Mouse (Mus musculus) Patski (cell line): ENCODE measurements around the gene Dolk. TPM values are rescaled to one million over a fixed set of nuclear protein-coding genes. Genes with fewer than 3 reads are reported as not detected.

ENCODE experiments used
- ATAC-seq: fragments of 100-300 bp; one replicate; pipeline ENCODE4 v1.8.0; 2021
- CTCF ChIA-PET: fragments of 350-600 bp; sonication (Branson Sonifier 250); formaldehyde crosslinking; loops from one replicate; lab custom pipeline; 2022; ENCODE audit warnings: inconsistent platforms; lab: Charles Lee
- POLR2A ChIA-PET: fragments of 350-600 bp; sonication (Branson Sonifier 250); formaldehyde crosslinking; loops from one replicate; lab custom pipeline; 2022; ENCODE audit warnings: antibody characterized with exemption, inconsistent platforms; lab: Charles Lee
- DNase-seq: peaks from one replicate; pipeline ENCODE4 v3.0.0-alpha.2; 2011; ENCODE audit warnings: low read depth, low spot score
- H3K27me3 ChIP-seq: fragments of 371-371 bp; one replicate; pipeline ENCODE4 v1.5.1; 2021
- CTCF ChIP-seq: fragments of 100-300 bp; IDR thresholded peaks from one replicate; pipeline ENCODE4 v1.5.1; 2021
- in situ Hi-C: fragments of 300-500 bp; cut with MboI; formaldehyde crosslinking; loops from 3 replicates; pipeline ENCODE4 v1.11.1; 2018; ENCODE audit warnings: low pct_unique_long_range_greater_than_20kb, mixed read lengths
- polyA plus RNA-seq: library from polyadenylated mRNA; unstranded; gene quantifications from one replicate; pipeline ENCODE4 v1.2.3, GENCODE M21; 2021

The Dolk gene
- polyA plus RNA-seq, 1 experiment from 2014 or later: 24.0 TPM

DNA sequence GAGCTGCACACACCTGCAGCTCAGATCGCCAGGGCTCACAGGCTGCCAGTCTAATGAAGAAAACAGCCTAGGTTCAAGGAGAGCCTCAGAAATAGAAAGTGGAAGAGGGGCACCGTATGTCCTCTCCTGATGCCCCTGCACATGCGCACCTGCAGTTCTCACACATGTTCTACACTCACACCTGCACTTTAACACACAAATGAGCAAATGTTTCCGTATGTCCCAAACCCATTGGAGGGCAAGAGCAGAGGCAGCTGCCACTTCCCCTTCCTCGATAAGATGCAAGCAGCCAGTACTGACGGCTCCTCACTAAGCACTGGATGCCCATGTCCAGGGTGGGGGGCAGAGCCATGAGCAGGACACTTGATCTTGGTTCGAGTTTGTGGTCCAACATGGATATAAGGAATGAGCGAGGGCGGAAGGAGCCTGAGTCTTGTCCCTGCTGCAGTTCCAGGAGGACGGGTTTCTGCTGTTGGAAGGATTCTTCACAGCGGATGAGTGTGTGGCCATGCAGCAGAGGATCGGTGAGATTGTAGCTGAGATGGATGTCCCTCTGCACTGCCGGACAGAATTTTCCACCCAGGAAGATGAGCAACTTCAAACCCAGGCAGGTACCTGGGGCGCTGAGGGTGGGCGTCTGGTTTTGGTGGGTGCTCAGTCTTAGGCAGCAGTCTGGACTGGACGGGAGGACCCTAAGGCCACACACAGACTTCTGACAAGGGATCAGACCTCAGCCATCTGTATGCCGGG is 16.7 kb downstream of the Dolk start:
- POLR2A ChIA-PET: interaction anchor here (0.9 kb wide), 1 partner anchor 27 kb away, joined by 3 read pairs; no protein-coding TSS in a partner anchor

DNA sequence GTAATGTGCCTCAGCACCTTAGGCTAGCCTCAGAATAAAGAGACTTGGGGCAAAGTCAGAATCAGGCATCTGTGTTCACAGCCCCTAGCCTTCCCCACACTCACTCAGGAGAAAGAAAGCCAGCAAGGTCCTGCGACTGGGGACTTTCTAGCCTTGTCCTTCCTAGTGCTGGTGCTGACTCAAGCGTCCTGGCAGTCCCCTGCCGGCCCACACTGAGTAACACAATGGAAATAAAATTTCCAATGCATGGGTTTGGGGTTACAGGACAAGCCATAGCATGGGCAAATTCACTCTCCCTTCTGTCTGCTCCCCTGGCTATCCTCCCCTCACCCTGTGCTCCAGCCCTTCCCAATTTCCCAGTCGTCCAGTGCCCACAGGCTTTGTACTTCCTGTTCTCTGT is 17.8 kb downstream of the Dolk start:
- CTCF ChIA-PET: no interaction called here
- in situ Hi-C loops: loop anchor here (10.0 kb wide), 1 partner anchor 94 kb away; the partner anchor contains the start of genes Endog and Spout1

More for the DNA sequence above, 16.7 kb downstream of the Dolk start:
- ATAC-seq (no peak), DNase-seq (no peak)
- CTCF ChIA-PET: interaction anchor here (1.6 kb wide), 1 partner anchor 108 kb away, joined by 3 read pairs; no protein-coding TSS in a partner anchor
- H3K27me3 ChIP-seq: no peaks in the 10 kb centered on the region
- no peak for TF ChIP-seq CTCF
- in situ Hi-C loops: loop anchor here (10.0 kb wide), 1 partner anchor 95 kb away; the partner anchor contains the start of genes Endog and Spout1

DNA sequence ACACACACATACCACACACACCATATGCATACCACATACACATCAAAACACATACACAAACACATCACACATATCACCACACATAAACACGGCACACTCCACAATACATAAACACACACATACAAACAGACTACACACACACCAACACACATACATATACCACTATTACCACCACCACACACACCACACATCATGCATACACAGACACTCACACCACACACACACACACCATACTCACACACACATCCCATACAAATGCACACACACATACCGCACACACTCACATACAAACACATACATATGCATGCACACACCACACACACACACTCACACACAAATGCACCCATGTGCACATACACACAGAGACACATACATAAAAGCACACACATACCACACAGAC is 18.7 kb downstream of the Dolk start:
- in situ Hi-C loops: loop anchor here (10.0 kb wide), 1 partner anchor 93 kb away; the partner anchor contains the start of genes Endog and Spout1
- no peak for TF ChIP-seq CTCF
- H3K27me3 ChIP-seq: no peaks in the 10 kb centered on the region
- no peak for DNase-seq
- ChIA-PET CTCF (interaction anchor here (1.3 to 2.0 kb wide), 2 partner anchors 30 to 94 kb away, joined by 3 to 4 read pairs; partner anchors contain the start of gene Lrrc8a), POLR2A (no interaction called here)
- no peak for ATAC-seq

More for the DNA sequence above, 17.8 kb downstream of the Dolk start:
- ATAC-seq: no peak
- DNase-seq: no peak
- POLR2A ChIA-PET: no interaction called here
- no peak for TF ChIP-seq CTCF
- no peaks in the 10 kb centered on the region for H3K27me3 ChIP-seq

DNA sequence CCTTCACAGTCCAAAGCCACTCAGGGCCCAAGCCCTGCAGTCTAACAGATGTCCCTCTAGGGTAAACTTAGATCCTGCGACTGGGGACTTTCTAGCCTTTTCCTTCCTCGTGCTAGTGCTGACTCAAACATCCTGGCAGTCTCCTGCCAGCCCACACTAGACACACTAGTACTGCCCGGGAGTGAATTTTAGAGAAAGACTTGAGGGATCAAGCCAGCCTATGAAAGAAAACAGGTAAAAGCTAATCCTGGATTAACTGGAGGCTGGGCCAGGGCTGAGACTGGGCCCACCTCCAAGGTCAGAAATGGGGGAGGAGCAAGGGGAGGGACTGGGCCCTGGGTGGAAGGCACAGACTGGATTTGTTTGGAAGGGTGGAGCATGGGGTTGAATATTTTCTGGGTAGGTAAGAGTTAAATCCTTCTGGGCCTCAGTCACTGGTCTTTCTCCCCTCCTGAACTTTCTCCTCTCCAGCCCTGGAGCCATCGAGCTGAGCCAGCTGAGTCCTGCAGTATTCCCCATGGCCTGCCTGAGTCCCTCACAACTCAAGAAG is 19.7 kb downstream of the Dolk start:
- in situ Hi-C loops: loop anchor here (10.0 kb wide), 1 partner anchor 92 kb away; the partner anchor contains the start of genes Endog and Spout1
- DNase-seq (no peak), ATAC-seq (peak; percentile 34)
- H3K27me3 ChIP-seq: no peaks in the 10 kb centered on the region
- POLR2A ChIA-PET: interaction anchor here (0.8 to 1.5 kb wide), 4 partner anchors 9 to 90 kb away, joined by 3 to 7 read pairs (median 3); partner anchors contain the start of genes Dolk and Nup188
- no peak for TF ChIP-seq CTCF
- CTCF ChIA-PET: interaction anchor here (1.3 to 2.0 kb wide), 2 partner anchors 29 to 93 kb away, joined by 3 to 4 read pairs; partner anchors contain the start of gene Lrrc8a

DNA sequence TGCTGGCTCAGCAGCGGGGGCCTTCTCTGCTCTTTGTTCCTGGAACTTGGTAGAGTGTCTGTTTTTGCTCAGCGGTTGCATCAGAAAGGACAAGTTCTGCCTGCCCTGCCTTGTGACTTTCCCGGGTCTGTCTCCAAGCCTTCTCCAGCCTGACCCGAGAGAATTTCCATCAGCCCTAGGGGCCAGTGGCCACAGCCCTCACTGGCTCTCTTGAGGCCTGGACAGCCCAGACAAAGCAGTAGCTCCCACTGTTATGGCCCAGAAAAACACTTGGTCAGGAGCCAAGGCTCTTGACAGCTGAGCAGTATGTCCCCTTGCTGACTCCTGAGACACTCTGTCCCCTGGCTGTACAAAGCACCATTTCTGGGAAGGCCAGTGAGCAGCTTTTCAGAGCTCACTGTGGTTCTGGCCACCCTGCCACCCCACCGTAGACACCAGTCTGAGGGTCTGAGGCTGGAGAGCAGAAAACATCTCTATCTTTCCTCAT is 20.3 kb downstream of the Dolk start, which contains the start of gene Phyhd1:
Phyhd1 (plus strand) TSS at position 437 of the 487 bp plus-strand sequence.
- TF ChIP-seq CTCF: no peak
- in situ Hi-C loops: loop anchor here (10.0 kb wide), 1 partner anchor 91 kb away; the partner anchor contains the start of genes Endog and Spout1
- no peaks in the 10 kb centered on the region for H3K27me3 ChIP-seq
- ChIA-PET POLR2A (interaction anchor here (1.0 to 1.5 kb wide), 3 partner anchors 9 to 24 kb away, joined by 3 to 7 read pairs (median 3); partner anchors contain the start of genes Dolk and Nup188), CTCF (no interaction called here)
- ATAC-seq (no peak), DNase-seq (no peak)

DNA sequence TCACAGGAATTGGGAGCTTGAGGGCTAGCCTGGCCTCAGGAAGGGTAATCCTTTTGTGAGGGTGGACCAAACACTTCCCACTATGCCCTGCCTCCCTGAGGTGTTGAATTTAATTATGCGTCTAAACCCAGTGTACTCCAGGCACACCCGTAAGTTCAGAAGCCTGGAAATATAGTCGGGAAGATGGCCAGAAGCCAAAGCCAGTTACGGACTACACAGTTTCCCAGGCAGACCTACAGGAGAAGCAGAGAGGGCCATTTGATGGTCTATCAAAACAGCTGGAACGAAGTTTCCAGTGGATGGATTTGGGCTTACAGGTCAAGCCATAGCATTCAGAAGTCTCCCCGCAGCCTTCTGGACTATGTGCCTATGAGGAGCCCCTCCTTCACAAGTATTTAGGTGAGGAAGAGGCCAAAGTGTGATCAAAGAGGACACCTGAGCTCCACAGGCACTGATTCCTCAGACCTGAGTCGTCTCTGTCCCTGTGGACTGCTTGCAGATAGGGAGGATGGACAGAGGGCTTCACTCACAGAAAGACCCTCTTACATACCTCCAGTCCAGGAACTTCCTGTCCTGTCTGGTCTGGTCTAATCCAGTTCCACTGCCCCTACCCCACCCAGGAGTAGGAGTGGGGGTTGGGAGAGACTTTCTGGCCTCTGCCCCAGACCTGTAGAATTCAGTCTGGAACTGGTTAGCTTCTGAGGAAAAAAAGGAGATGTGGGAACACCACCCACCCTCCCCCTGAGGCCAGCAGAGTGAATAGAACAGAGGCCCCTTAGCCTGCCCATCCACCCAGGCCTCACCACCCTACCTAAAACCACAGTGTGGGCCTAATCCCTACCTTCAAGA is 21.2 kb downstream of the Dolk start:
- CTCF ChIA-PET: no interaction called here
- no peaks in the 10 kb centered on the region for H3K27me3 ChIP-seq
- TF ChIP-seq CTCF: no peak
- POLR2A ChIA-PET: no interaction called here
- no peak for ATAC-seq
- DNase-seq: no peak
- in situ Hi-C loops: loop anchor here (10.0 kb wide), 1 partner anchor 90 kb away; the partner anchor contains the start of genes Endog and Spout1

DNA sequence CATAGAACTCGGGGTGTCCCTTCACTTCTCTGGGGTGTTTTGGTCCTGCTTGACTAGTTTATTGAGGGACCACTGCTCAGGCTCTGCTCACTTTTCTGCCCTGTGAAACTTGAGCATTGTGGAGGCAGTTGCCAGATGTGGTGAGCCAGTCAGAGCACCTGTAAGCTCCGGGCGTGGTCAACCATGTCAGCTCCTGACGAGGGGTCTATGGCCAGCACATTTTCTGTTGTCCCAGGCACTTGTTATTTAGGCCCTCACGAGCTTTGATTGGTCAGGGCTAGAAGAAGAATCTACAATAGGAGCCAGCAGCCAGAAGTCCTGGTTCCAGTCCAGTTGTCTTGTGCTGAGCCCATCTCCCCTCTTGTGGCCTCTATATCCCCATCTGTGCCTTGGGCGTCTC is 22.3 kb downstream of the Dolk start:
- in situ Hi-C loops: loop anchor here (10.0 kb wide), 1 partner anchor 89 kb away; the partner anchor contains the start of genes Endog and Spout1
- CTCF ChIA-PET: no interaction called here
- H3K27me3 ChIP-seq: no peaks in the 10 kb centered on the region
- TF ChIP-seq CTCF: no peak
- DNase-seq: no peak
- no peak for ATAC-seq
- POLR2A ChIA-PET: interaction anchor here (0.6 to 0.9 kb wide), 2 partner anchors 16 to 26 kb away, joined by 3 to 4 read pairs; partner anchors contain the start of gene Lrrc8a

DNA sequence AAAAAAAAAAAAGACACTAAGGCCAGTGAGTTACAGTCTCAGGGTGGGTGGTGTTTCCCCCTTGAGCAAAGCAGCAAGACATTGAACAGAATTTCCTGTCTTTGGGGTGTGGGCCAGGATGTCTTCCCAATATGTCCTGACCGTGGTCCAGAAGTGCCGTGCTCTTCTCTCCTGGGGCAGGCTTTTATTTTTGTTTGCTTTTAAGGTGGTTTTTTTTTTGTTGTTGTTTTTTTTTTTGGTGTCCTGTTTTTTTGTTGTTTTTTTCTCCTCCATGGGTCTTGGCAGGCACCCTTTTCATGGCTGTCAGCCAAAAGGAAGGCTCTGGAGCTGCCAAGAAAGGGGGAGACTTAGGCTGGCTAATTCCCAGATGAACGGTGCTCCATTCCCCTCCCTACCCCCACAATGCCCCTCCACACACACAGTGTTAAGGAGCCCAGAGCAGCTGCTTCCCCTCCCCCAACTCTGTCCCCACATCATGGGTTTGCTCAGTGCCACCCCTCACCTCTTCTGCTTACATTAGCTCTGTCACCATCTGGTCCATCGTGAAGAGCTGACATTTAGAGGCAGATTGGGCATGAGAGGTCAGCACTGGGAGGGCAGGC is 23.2 kb downstream of the Dolk start:
- no peaks in the 10 kb centered on the region for H3K27me3 ChIP-seq
- ATAC-seq: no peak
- in situ Hi-C loops: loop anchor here (10.0 kb wide), 1 partner anchor 88 kb away; the partner anchor contains the start of genes Endog and Spout1
- ChIA-PET POLR2A (interaction anchor here (0.9 kb wide), 1 partner anchor 26 kb away, joined by 4 read pairs; the partner anchor contains the start of gene Lrrc8a), CTCF (no interaction called here)
- no peak for TF ChIP-seq CTCF
- no peak for DNase-seq
